Mouse (Mus musculus): Measurements from ENCODE around the gene Prr14l.
"Not testable (repeated sequence)": the region's sequence is repeated elsewhere in the genome, so short reads cannot be mapped to it uniquely, and the experiment has no call there.

The Prr14l gene

GRCm38 (mm10) chr5:32786454-32786853 is 67.6 kb downstream of the Prr14l start:
- not testable (repeated sequence) for DNase-seq (ENCODE audit: low spot score in 2 of 2)

DNA sequence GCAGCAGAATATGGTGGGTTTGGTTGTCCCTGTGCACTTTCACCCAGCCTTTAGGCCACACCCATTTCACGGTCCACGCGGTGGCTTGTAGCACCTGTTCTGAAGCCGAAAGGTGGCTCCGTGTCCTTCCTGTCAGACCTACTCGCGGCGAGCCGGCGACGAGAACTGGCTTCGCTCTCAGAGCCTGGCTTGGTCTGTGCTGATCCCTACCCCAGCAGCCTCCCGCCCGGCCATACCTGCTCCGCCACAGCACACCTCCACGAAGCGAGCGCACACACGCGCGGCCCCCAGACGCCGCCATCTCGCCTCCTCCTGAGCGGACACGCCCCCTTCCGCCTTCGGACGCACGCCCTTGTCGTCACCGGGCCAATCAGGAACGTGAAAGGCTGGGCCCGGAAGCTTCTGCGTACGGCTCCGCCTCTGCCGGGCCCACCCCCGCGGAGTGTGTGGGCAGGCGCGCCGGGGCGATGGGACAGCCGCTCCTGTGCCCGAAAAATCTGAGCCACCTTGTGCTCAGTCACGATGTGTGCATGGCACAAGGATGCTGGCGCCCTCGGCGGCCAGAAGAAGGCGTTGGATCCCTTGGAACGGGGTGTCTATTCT is 68.6 kb downstream of the Prr14l start, which contains the start of gene Pisd:
TSS of gene Pisd (minus strand) at position 334 of the 603 bp plus-strand sequence.
- peak; percentile 91 to 95 for DNase-seq (ENCODE audit: low spot score in 2 of 2)

- no peak for DNase-seq (ENCODE audit: low spot score in 2 of 2)
Observed at GRCm38 (mm10) chr5:32784726-32785125, 69.3 kb downstream of the Prr14l start.

- DNase-seq (ENCODE audit: low spot score in 2 of 2), result no peak
Observed at GRCm38 (mm10) chr5:32781596-32781995, 72.5 kb downstream of the Prr14l start.

DNA sequence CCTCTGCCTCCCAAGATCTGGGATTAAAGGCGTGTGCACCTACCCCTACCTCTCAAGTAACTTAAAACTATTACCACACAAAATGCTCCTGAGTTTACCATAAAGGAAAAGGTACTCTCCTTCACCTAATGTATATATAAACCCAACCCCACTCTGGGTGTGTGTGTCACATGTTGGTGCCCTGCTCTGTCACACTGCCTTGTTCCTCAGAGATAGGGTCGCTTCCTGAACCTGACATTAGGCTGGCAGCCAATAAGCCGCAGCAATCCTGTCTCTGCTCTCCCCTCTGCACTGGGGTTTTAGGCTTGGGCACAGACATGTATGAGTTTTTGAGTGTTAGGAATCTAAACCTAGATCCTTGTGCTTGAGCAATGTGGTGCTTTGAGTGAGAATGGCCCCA is 75.9 kb downstream of the Prr14l start:
- DNase-seq (ENCODE audit: low spot score in 2 of 2), result no peak

DNA sequence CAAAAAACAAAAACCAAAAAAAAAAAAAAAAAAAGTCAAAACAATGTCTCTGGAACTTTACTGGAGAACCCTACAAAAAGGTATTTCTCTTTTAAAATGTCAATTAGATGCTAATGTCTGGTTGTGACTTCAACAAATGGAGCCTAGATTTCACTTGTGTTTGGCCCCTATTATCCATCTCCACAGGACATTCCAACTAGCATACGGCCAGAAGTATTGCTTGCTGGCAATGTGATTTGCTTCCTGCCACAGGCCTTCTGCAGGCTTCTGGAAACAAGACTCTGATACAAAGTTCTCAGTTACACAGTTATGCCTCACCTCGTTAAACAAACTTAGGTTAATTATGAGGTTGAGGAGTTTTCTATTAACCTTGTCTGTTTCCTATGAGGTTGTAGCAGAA is 81.7 kb downstream of the Prr14l start:
- no peak for DNase-seq (ENCODE audit: low spot score in 2 of 2)

GRCm38 (mm10) chr5:32767636-32768373 is 86.3 kb downstream of the Prr14l start:
- DNase-seq (ENCODE audit: low spot score in 2 of 2), result no peak

GRCm38 (mm10) chr5:32767004-32767403 is 87.1 kb downstream of the Prr14l start:
- no peak for DNase-seq (ENCODE audit: low spot score in 2 of 2)

GRCm38 (mm10) chr5:32761566-32762140 is 92.4 kb downstream of the Prr14l start:
- no peak for DNase-seq (ENCODE audit: low spot score in 2 of 2)

DNA sequence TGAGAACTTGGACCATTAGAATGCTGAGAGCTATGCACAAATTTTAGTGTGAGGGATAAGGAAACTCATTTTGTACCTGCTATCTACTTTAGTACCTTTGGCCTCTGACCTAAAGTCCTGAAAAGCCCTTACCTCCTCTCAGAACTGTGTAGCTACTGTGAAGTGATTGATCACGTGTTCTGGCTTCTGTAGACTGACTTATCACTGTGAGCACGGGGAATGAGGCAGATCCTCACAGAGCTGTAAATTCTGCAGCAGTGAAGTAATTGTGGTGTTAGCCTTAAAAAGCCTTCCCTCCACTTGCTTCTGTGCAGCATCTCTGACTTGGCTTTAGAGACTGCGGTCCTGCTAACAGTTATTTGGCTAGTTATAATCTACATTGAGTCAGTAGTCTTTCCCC is 93.3 kb downstream of the Prr14l start:
- DNase-seq (ENCODE audit: low spot score in 2 of 2), result no peak

GRCm38 (mm10) chr5:32760352-32760751 is 93.7 kb downstream of the Prr14l start:
- DNase-seq (ENCODE audit: low spot score in 2 of 2), result not testable (repeated sequence)

- DNase-seq (ENCODE audit: low spot score in 2 of 2), result no peak
Observed at GRCm38 (mm10) chr5:32759662-32760061, 94.4 kb downstream of the Prr14l start.

DNA sequence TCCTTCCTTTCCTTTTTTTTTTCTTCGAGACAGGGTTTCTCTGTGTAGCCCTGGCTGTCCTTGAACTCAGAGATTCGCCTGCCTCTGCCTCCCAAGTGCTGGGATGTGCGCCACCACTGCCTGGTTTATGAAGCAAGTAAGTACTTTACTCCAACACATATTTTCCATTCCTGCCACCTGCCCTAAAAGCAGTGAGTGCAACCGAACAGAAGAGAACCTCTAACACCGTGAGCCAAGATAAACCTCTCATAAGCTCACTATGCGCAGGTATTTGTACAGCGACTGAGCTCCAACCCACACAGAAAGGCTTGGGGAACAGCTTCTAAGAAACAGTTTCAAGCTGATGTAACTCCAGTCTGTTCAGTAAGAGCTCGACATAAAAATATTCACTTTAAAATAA is 97.9 kb downstream of the Prr14l start:
- DNase-seq (ENCODE audit: low spot score in 2 of 2), result no peak

- DNase-seq (ENCODE audit: low spot score in 2 of 2), result no peak
Observed at GRCm38 (mm10) chr5:32751736-32752135, 102.3 kb downstream of the Prr14l start.

- no peak for DNase-seq (ENCODE audit: low spot score in 2 of 2)
Observed at GRCm38 (mm10) chr5:32748936-32749335, 105.1 kb downstream of the Prr14l start.

DNA sequence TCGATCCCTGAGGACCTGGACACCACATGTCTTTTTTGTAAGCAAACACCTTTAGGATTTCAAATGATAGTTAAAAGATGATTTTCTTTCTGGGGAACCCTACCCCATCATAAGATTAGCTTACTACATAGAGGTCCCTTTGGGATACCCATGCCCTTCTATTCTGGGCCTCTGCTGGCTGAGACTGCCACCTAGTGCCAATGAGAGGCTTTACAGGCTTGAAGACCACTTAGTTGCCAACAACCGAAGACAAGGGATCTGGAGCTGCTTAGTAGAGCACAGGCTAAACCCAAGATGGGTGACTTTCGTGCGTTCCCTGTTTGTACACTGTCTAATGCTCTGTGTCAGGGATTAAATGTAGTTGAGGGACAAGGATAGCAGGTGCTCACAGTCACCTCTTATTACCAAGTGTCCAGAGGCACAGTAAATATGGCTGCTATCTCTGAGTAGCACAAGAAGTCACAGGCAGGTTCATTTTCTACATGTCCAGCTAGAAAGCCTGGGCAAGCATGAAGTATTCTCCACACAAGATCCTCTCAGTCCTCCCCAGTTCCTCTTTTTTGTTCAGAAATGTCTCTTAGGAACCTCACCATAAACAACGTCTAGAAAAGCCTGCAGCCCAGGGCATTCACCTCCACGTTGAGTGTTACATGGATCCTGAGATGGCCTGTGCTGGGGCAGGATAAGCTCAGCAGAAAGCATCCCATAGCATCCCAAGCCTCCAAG is 106.2 kb downstream of the Prr14l start:
- DNase-seq (ENCODE audit: low spot score in 2 of 2), result peak in 1 of 2 experiments; percentile 35

DNA sequence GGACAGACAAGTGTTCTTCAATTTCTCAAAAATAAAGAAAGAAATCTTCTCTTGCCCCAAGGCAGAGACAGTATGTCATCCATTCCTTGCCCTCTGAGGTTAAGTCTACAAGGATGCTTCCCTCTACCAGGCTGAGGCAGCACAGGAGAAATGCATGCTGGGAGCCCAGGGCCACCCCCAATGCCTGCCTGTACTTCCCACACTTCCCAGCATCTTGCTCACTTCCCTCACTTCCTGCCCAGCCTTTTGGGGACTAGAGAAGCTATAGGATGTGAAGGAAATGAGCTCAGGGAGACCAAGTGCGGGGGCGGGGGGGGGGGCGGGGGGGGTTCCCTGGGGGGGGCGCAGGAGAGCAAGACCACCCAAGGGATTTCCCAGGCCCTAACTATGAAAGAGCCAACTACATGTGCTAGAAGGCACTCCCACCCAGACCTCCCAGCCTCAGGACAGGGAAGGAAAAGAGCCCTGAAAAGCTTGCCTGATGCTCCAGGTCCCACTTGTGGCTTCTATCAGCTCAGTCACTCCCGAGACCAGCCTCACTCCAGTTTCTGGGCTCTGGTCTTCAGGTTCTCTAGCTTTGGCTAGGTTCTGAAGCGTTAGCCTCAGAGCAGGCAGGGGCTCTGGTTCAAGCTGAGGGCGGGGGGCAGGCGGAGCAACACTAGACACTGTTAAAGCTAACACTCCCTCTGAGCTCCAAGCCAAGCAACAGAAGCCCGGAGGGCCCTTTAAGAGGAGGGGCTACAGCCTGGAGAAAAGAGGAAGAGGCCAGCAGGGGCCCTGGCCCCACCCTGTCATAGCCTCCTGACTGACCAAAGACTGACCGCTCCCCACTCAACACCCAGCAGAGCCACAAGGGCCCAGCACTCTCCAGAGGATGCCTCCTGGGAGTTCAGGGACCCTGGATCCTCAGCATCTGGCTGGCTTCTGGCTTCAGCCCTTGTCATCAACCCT is 108.1 kb downstream of the Prr14l start:
- peak; percentile 68 to 80 for DNase-seq (ENCODE audit: low spot score in 2 of 2)

DNA sequence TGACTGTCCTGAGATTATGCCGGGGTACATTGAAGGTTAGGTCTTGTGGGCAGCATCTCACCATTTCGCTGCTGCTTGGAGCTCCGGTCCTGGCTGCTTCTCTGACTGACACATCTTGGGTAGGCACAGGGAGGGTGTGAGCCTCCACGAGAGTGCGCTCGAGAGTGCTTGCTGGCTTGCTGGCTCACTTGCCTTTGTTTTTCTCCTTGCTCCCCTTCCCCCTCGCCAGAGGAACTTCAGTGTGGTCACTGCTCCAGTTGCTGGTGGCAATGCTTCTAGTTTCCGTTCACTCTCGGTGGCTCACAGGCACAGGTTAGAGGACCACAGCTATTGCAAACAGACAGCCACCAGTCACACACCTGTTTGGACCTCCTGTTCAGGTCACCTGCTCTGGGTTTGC is 111.9 kb downstream of the Prr14l start:
- DNase-seq (ENCODE audit: low spot score in 2 of 2), result peak in 1 of 2 experiments; percentile 20

- DNase-seq (ENCODE audit: low spot score in 2 of 2), result not testable (repeated sequence)
Observed at GRCm38 (mm10) chr5:32741377-32741776, 112.7 kb downstream of the Prr14l start.

DNA sequence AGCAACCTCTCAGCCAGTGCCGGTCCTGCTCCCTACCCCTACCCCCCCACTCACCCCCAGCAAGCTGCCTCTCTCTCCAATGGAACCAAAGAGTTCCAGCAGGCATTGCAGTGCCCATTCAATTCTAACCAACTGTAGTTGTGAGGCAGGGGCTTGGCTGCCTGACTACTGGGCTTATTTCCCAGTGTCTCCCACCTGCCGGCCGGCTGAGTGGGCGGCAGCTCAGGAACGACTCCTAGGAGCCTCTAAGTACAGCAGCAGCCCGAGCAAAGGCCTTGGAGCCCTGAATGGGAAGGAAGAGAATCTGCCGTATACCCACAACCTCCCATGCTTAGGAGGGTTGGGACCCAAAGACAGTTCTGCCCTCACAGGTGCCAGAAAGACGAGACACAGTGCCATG is 113.2 kb downstream of the Prr14l start:
- not testable (repeated sequence) for DNase-seq (ENCODE audit: low spot score in 2 of 2)

- no peak for DNase-seq (ENCODE audit: low spot score in 2 of 2)
Observed at GRCm38 (mm10) chr5:32740138-32740537, 113.9 kb downstream of the Prr14l start.
